8 mouse cellular contexts compared by ENCODE assay signal in the genomic region with DNA sequence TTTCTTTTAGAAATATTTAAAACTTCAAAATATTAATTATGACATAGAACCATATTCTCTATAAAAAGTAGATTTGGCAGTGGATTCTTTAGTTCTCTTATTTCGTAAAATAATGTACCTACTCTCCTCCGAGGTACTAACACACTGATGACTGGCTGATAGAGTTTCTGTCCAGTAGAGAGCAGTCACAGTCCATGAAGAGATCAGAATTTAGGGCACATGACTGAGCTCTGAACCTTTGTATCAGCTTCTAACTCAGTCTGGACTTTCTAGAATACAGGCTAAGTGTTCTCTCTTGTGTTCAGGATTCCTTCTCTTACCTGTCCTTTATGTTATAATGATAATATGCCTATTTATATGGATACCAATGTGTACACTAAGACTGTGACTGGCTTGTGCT.
DNase-seq lines count a peak whose midpoint lies in the region; TF ChIP-seq lines count a peak whose summit lies in the region.
"Had no signal": no experiment of that assay in that cellular context is flagged by ENCODE, and none has a peak within 500 bp of the region (broad histone marks: within the 10 kb centered on the region; RNA-seq: fewer than 3 reads in every experiment).

No protein-coding gene starts in this region.

- DNase-seq in layer of hippocampus, adult 2 months (ENCODE audit: low spot score in 2 of 2), result peak; percentile 2 to 30
- DNase-seq in layer of hippocampus, adult 9-11 months, result no peak
- peak; percentile 59 for DNase-seq in Muller cell, postnatal 12 days (ENCODE audit: inconsistent ontology term)
- DNase-seq in cerebellum, postnatal 10 days, result peak; percentile 46 to 57
- DNase-seq in kidney, postnatal 14 days, result peak; percentile 48
- no peak for DNase-seq in thymus, adult 2 months
- no peak for DNase-seq in gastrocnemius, postnatal 10 days

- no peaks in the 10 kb centered on the region for H3K36me3 ChIP-seq in thymus, adult 2 months (ENCODE audit: control insufficient read depth, insufficient read depth, low read length)

- H3K27me3 ChIP-seq in thymus, adult 2 months (ENCODE audit: control insufficient read depth, insufficient read depth, low read length), result no peaks in the 10 kb centered on the region
- H3K27me3 ChIP-seq: megakaryocyte, embryonic 14.5 days had no signal

- no peaks in the 10 kb centered on the region for H3K4me1 ChIP-seq in thymus, adult 2 months (replicated peaks; ENCODE audit: control insufficient read depth, insufficient read depth, low read length)
- H3K4me1 ChIP-seq: megakaryocyte, embryonic 14.5 days had no signal

- H3K27ac ChIP-seq in layer of hippocampus, adult 2 months, result no peak overlapping the region
- no peak overlapping the region for H3K27ac ChIP-seq in thymus, adult 2 months (ENCODE audit: control insufficient read depth, insufficient read depth, low read length)

- whole genome bisulfite sequencing in thymus, adult 2 months, result 52% methylated on average over 2 of the region's 2 CpGs

- no peak for TF ChIP-seq POLR2A in thymus, adult 2 months (IDR thresholded peaks at IDR 0.05; ENCODE audit: control insufficient read depth, extremely low read depth, insufficient read depth, low read length, poor library complexity)

- no peak overlapping the region for H3K4me3 ChIP-seq in layer of hippocampus, adult 2 months
- H3K4me3 ChIP-seq in thymus, adult 2 months (ENCODE audit: control insufficient read depth, insufficient read depth, low read length), result no peak overlapping the region
- H3K4me3 ChIP-seq: megakaryocyte, embryonic 14.5 days had no signal

- TF ChIP-seq CTCF in layer of hippocampus, adult 2 months (conservative IDR thresholded peaks at IDR 0.05), result peak; percentile 80
- no peak for TF ChIP-seq CTCF in thymus, adult 2 months (IDR thresholded peaks at IDR 0.05; ENCODE audit: borderline replicate concordance, control insufficient read depth, extremely low read depth, insufficient read depth, low read length, poor library complexity)

Comparison
In these comparisons a context has a peak if more than half of its experiments do, and no peak if none do; other contexts are left out.
1. DNase-seq: peak in layer of hippocampus, adult 2 months (2 of 2), Muller cell, postnatal 12 days (single experiment), cerebellum, postnatal 10 days (2 of 2) and kidney, postnatal 14 days (single experiment); none in layer of hippocampus, adult 9-11 months (single experiment), thymus, adult 2 months (single experiment) and gastrocnemius, postnatal 10 days (single experiment).